Mouse (Mus musculus): Measurements from ENCODE around the gene Zmym1. TPM values are rescaled to one million over a fixed set of nuclear protein-coding genes. Genes with fewer than 3 reads are reported as not detected.
"Not testable (repeated sequence)": the region's sequence is repeated elsewhere in the genome, so short reads cannot be mapped to it uniquely, and the experiment has no call there.

Zmym1 gene
- 18.3 and 26.0 TPM in 2 replicates for polyA plus RNA-seq (2016; fragmentation: Nextera tagmentation; extraction: Ambion mirVana)

DNA sequence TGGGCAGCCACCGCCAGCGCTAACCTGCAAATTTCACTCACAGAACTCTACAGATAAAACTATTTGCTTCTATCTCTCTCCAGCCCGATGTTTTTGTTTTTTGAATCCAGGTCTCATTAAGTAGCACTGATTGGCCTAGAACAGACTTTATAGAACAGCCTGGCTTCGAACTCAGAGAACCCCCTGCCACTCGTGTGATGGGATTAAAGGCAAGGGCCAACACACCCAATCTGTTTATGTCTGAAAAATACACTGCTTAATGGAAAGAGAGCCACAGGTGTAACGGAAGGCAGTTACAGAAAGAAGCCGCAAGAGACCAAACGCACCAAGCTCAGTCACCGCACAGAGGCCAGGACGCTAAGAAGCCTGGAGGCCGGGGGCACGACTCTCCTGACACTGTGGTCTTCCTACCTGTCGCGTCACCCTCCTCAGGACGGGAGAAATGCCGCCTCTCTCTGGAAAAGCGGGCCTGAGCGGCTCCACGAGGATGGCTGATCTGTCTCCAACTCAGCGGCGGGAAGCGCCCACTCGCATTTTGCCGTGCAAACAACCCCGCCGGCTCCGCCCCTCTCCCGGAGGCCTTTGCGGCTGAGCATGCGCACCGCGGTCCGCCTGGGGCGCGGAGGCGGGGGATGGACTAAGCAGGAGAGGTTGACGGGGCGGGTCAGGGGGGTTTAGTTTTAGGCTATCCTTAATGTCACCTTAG lies at the start of gene Zmym1:
Gene Zmym1, minus strand, starts transcription at position 568 of the 706 bp plus-strand sequence.
- DNase-seq (ENCODE audit: low spot score) = peak; percentile 95
- under 1% methylated on average over 38 of the region's 38 CpGs for WGBS
- no peaks in the 10 kb centered on the region for H3K27me3 ChIP-seq (ENCODE audit: insufficient read depth, poor library complexity, severe bottlenecking)
- peak within 1 kb of the TSS; percentile 94 for H3K4me3 ChIP-seq
- H3K9me3 ChIP-seq = no peaks in the 10 kb centered on the region
- H3K4me1 ChIP-seq = no peaks in the 10 kb centered on the region
- peak within 1 kb of the TSS; percentile 89 for H3K27ac ChIP-seq
- peaks cover 30% of the 10 kb centered on the region for H3K36me3 ChIP-seq

DNA sequence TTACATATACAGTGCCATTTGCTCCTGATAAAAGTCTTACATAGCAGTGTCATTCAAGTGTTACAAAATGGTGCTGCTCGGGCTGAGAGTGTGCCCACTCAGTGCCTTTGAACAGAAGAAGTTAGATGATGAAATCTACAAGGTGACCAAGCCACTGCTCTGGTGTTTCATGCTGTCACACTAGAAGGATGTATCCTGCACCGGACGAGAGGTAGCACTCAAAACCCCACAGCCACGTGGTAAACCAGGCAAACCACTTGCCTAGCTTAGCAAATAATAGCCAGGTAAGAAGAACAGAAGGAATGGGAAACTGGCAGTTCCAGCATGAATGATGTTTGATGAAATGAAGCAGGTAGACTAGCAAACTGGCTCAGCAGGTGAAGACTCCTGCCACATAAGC lies 49.6 kb upstream of the Zmym1 start:
- Histone ChIP-seq H3K36me3 (peaks cover 26% of the 10 kb centered on the region), H3K4me3 (no peak overlapping the region), H3K4me1 (no peaks in the 10 kb centered on the region), H3K27ac (no peak overlapping the region), H3K9me3 (no peaks in the 10 kb centered on the region), H3K27me3 (ENCODE audit: insufficient read depth, poor library complexity, severe bottlenecking) (no peaks in the 10 kb centered on the region)
- DNase-seq (ENCODE audit: low spot score) = no peak
- WGBS = 64% methylated on average over 4 of the region's 4 CpGs

DNA sequence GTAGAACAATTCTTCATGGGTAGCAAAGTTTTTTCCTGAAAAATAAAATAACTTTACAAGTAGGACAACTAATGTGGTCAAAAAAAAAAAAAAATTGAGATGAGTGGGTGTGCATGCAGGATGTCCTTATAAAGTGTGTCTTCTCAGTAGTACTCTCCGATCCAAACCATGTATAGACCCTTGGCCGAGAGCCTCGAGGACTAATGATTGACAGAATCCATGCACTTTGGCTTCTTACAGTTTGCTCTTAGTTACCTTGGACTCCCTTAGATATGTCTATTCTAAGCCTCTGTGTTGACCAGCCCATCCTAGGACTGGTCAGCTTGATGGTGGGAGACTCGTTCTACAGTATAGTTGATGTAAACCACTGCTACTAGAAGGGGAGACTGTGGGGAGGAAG lies 46.6 kb upstream of the Zmym1 start:
- no peak overlapping the region for H3K27ac ChIP-seq
- 96% methylated on average over 4 of the region's 4 CpGs for WGBS
- DNase-seq (ENCODE audit: low spot score) = no peak
- peaks cover 20% of the 10 kb centered on the region for H3K36me3 ChIP-seq
- no peaks in the 10 kb centered on the region for H3K4me1 ChIP-seq
- H3K9me3 ChIP-seq = no peaks in the 10 kb centered on the region
- H3K27me3 ChIP-seq (ENCODE audit: insufficient read depth, poor library complexity, severe bottlenecking) = no peaks in the 10 kb centered on the region
- no peak overlapping the region for H3K4me3 ChIP-seq

DNA sequence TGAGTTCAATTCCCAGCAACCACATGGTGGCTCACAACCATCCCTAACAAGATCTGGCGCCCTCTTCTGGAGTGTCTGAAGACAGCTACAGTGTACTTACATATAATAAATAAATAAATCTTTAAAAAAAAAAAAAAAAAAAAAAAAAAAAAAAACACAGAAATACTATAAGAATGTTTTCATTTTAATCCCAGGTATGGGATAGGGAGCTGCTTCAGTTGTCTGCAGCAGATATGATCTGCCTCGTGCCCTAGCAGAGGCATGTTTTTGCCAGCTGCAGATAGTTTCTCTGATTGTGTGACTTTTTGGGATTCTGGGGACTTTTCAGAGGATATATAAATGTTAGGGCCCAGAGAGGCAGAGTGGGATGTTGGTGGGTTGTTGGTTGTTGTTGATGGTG lies 38.6 kb upstream of the Zmym1 start:
- not testable (repeated sequence) for H3K4me3 ChIP-seq; H3K4me1 ChIP-seq; H3K27me3 ChIP-seq (ENCODE audit: insufficient read depth, poor library complexity, severe bottlenecking); H3K27ac ChIP-seq; H3K9me3 ChIP-seq; DNase-seq (ENCODE audit: low spot score)
- peaks cover 11% of the 10 kb centered on the region; the same call in 1 of the 2 replicates for H3K36me3 ChIP-seq
- WGBS = 89% methylated on average over 1 of the region's 2 CpGs

DNA sequence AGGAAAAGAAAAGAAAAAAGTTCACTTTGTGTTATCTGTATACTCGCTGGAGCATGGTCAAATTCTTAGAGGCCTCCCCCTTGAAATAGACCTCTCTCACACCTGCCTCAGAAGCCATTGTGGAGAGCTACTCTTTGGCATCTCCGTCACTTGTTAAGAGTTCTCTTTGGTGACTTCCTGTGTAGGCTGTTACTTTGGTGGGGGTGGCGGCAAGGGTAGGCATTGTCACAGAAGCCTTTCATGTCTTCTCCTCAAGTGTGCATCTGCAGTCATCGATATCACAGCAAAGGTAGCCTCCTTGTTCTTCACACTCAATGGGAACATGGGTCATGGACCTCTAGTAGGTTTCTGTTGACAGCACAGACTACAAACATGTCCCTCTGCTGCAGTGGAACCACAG lies 34.1 kb upstream of the Zmym1 start:
- H3K36me3 ChIP-seq = peaks cover 21% of the 10 kb centered on the region; the same call in 1 of the 2 replicates
- 83% methylated on average over 4 of the region's 4 CpGs for WGBS
- DNase-seq (ENCODE audit: low spot score) = no peak
- no peak overlapping the region for H3K4me3 ChIP-seq
- H3K4me1 ChIP-seq = no peaks in the 10 kb centered on the region
- no peaks in the 10 kb centered on the region for H3K27me3 ChIP-seq (ENCODE audit: insufficient read depth, poor library complexity, severe bottlenecking)
- no peaks in the 10 kb centered on the region for H3K9me3 ChIP-seq
- H3K27ac ChIP-seq = no peak overlapping the region

DNA sequence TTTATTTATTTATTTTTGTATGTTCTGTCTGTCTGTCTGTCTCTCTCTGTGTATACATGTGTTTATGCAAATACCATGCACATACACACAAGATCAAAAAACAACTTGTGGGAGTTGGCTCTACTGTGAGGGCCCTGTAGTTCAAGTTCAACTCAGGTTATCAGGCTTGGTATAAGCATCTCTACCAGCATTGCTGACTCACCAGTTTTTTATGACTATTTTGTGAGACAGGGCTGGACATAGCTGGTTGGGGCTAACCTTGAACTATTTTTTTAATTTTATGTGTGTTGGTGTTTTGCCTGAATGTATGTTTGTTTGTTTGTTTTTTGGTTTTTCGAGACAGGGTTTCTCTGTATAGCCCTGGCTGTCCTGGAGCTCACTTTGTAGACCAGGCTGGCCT lies 30.2 kb upstream of the Zmym1 start:
- H3K36me3 ChIP-seq = peaks cover 36% of the 10 kb centered on the region
- WGBS = 85% methylated on average over 1 of the region's 1 CpGs
- H3K27ac ChIP-seq = no peak overlapping the region
- H3K4me3 ChIP-seq = no peak overlapping the region
- H3K9me3 ChIP-seq = no peaks in the 10 kb centered on the region
- no peaks in the 10 kb centered on the region for H3K27me3 ChIP-seq (ENCODE audit: insufficient read depth, poor library complexity, severe bottlenecking)
- H3K4me1 ChIP-seq = no peaks in the 10 kb centered on the region
- no peak for DNase-seq (ENCODE audit: low spot score)

DNA sequence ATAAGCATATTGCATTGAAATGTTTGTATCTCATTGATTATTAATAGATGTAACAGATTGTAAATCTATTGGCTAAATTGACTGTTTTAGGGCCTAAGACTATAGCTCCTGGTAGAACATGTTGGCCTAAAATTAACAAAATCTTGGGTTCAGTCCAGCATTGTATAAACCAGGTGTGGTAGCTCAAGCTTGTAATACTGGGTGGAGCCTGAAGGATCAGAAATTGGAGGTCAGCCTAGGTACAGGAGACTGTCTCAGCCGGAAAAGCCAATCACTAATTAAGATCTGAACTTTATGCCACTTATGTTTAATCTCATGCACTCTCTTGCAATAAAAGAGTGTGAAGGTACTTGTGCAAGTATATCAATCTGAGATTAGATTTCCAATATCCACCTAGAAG lies 24.8 kb upstream of the Zmym1 start:
- Histone ChIP-seq H3K27me3 (ENCODE audit: insufficient read depth, poor library complexity, severe bottlenecking) (no peaks in the 10 kb centered on the region), H3K27ac (no peak overlapping the region), H3K4me3 (no peak overlapping the region), H3K9me3 (no peaks in the 10 kb centered on the region), H3K4me1 (no peaks in the 10 kb centered on the region), H3K36me3 (peaks cover 20% of the 10 kb centered on the region)
- 85% methylated on average over 1 of the region's 1 CpGs for WGBS
- no peak for DNase-seq (ENCODE audit: low spot score)

DNA sequence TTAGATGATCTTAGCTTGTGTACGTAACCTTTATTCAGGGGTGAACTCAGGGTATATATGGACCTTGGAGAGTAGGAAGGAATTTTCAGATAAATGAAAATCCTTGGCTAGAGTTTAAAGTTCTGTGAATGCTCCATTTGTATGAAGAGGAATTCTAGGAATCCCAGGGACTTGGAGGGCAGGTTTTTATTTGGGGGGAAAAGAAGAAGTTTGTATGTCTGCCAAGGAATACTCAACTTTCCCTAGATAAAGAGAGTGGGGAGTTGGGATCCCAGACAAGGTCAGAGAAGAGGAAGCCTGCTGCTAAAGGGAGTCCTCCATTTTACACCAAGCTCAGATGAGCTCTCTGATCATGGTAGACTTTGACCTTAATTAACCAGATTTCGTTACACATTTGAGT lies 22.2 kb upstream of the Zmym1 start:
- H3K9me3 ChIP-seq = no peaks in the 10 kb centered on the region
- DNase-seq (ENCODE audit: low spot score) = no peak
- peaks cover 1% of the 10 kb centered on the region; the same call in 1 of the 2 replicates for H3K4me1 ChIP-seq
- no peaks in the 10 kb centered on the region for H3K27me3 ChIP-seq (ENCODE audit: insufficient read depth, poor library complexity, severe bottlenecking)
- no peak overlapping the region for H3K4me3 ChIP-seq
- WGBS = 86% methylated on average over 2 of the region's 2 CpGs
- peaks cover under 1% of the 10 kb centered on the region; the same call in 1 of the 2 replicates for H3K36me3 ChIP-seq
- no peak overlapping the region for H3K27ac ChIP-seq

DNA sequence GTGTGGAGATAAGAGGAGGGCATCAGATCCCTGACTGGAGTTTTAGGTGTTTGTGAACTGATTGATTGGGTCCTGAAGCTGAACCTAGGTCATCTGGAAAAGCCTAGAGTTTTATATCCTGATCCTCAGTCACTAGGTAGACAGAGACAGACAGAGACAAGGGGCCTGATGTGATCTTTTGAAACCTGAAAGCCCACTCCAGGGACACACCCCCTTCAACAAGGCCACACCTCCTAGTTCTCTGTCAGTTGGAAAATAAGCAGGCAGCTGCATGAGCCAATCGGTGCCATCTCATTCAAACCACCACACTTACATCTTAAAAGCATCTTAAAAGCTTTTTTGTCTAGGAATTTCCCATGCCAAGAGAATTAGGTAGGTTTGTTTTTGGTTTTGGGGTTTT lies 19.9 kb upstream of the Zmym1 start:
- 35% methylated on average over 1 of the region's 1 CpGs for WGBS
- no peak for DNase-seq (ENCODE audit: low spot score)
- H3K36me3 ChIP-seq = no peaks in the 10 kb centered on the region
- no peaks in the 10 kb centered on the region for H3K9me3 ChIP-seq
- peaks cover 6% of the 10 kb centered on the region; the same call in 1 of the 2 replicates for H3K4me1 ChIP-seq
- H3K27me3 ChIP-seq (ENCODE audit: insufficient read depth, poor library complexity, severe bottlenecking) = no peaks in the 10 kb centered on the region
- no peak overlapping the region for H3K4me3 ChIP-seq
- no peak overlapping the region for H3K27ac ChIP-seq

DNA sequence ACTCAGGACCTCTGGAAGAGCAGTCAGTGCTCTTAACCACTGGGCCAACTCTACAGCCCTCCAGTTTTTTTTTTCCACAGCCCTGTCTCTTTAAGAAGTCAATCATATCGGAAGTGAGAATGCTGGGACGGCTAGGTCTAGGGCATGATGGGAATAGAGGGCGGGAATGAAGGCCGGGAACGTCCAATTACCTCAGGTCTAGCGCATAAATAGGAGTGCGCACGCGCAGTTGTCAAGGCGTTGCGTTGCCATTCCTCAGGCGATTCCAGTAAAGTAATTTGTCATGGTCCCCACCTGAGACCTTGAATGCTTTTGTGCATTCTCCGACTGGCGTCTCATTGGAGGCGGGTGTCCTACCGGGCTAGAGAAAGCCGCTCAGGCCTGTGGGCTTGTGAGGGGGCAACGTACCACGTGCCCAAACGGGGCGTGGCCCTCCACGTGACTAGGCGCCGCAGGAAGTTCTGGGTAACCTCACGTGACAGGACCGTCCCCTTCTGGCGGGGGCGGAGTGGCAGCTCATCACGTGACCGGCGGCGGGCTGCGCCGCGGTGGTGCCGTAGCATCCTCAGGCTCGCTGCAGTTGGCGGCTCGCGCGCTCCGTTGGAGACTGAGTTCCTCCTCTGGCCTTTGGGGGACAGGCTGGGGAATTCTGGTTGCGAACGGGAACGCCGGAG lies 16.1 kb upstream of the Zmym1 start, which contains the start of gene Zmym6:
Gene Zmym6, plus strand, starts transcription at position 509 of the 674 bp plus-strand sequence.
- peak within 1 kb of the TSS; percentile 69 for H3K4me3 ChIP-seq
- WGBS = under 1% methylated on average over 46 of the region's 46 CpGs
- peaks cover 6% of the 10 kb centered on the region; the same call in 1 of the 2 replicates for H3K4me1 ChIP-seq
- no peaks in the 10 kb centered on the region for H3K9me3 ChIP-seq
- H3K27me3 ChIP-seq (ENCODE audit: insufficient read depth, poor library complexity, severe bottlenecking) = no peaks in the 10 kb centered on the region
- H3K36me3 ChIP-seq = no peaks in the 10 kb centered on the region
- peak; percentile 97 for DNase-seq (ENCODE audit: low spot score)
- H3K27ac ChIP-seq = peak within 1 kb of the TSS; percentile 82

DNA sequence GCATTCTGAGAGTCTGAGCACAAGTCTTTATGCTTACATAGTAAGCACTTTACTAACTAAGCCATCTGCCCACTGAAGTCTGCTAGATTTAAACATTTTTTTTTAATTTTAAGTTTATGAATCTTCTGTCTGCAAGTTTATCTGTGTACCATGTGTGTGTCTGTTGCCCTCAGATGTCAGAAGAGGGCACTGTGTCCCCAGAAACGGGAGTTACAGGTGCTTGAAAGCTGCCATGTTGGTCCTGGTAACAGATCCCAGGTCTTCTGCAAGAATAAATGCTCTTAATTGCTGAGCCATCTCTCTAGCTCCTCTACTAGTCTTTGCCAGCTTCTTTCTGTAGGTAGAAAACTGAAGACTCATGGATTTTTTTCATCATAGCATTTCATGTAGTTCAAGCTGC lies 14.0 kb upstream of the Zmym1 start:
- Histone ChIP-seq H3K4me3 (no peak overlapping the region), H3K27ac (no peak overlapping the region), H3K36me3 (no peaks in the 10 kb centered on the region), H3K27me3 (ENCODE audit: insufficient read depth, poor library complexity, severe bottlenecking) (no peaks in the 10 kb centered on the region), H3K4me1 (peaks cover 6% of the 10 kb centered on the region; the same call in 1 of the 2 replicates), H3K9me3 (no peaks in the 10 kb centered on the region)
- WGBS = 58% methylated on average over 1 of the region's 1 CpGs
- DNase-seq (ENCODE audit: low spot score) = no peak

DNA sequence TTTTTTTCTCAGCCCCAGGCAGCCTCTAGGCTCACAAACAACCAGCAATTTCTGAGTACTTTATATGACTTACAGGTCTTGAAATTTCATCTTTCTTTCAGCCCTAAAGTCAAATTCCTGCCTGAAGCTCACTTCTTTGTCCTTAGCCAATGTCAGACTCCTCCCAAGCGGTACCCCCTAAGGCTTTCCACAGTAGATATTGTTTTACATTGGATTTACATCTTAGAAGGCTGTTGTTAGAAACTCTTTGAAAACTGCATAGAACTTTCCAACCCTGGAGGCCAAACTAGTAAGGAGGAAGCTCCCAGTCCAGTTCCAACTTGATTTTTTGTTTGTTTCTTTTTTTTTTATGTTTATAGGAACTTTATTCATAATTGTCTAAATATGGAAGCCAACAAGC lies 3.1 kb upstream of the Zmym1 start:
- peaks cover 6% of the 10 kb centered on the region; the same call in 1 of the 2 replicates for H3K36me3 ChIP-seq
- no peaks in the 10 kb centered on the region for H3K27me3 ChIP-seq (ENCODE audit: insufficient read depth, poor library complexity, severe bottlenecking)
- H3K27ac ChIP-seq = no peak overlapping the region
- no peaks in the 10 kb centered on the region for H3K9me3 ChIP-seq
- no peaks in the 10 kb centered on the region for H3K4me1 ChIP-seq
- DNase-seq (ENCODE audit: low spot score) = no peak
- H3K4me3 ChIP-seq = no peak overlapping the region
- 61% methylated on average over 1 of the region's 1 CpGs for WGBS

DNA sequence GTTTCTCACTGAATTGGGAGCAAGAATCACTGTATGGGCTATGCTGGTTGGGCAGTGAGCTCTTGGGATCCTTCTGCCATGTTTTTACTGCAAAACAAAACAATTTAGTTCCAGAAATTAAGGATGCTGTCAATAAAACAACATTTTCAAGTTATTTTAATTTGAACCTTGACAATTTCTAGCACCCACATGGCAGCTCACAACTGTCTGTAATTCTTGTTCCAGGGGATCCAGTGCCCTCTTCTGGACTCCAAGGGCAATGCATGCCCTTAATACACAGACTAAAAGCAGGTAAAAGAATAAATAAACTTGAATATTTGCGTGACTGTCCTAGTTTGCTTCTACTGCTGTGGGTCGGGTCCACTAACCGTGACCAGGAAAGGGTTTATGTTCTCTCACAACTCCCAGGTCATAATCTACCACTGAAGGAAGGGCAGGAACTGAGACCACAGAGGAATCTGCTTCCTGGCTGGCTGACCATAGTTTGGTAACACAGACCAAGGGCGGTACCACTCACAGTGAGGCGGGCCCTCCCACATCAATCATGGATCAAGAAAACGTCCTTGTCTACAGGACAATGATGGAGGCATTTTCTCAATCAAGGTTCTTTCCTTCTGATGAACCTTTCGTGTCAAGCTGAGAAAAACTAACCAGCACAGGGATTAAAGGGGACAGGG lies 6.3 kb downstream of the Zmym1 start:
- Histone ChIP-seq H3K36me3 (peaks cover 78% of the 10 kb centered on the region), H3K4me3 (no peak overlapping the region), H3K27me3 (ENCODE audit: insufficient read depth, poor library complexity, severe bottlenecking) (no peaks in the 10 kb centered on the region), H3K4me1 (no peaks in the 10 kb centered on the region), H3K27ac (no peak overlapping the region), H3K9me3 (no peaks in the 10 kb centered on the region)
- WGBS = 81% methylated on average over 7 of the region's 7 CpGs
- no peak for DNase-seq (ENCODE audit: low spot score)

Data from heart, embryonic 10.5 days (tissue).